Mouse (Mus musculus): ENCODE measurements around the gene Dusp14. TPM values are rescaled to one million over a fixed set of nuclear protein-coding genes. Genes with fewer than 3 reads are reported as not detected.
A peak's percentile ranks its signal among the peaks of the same experiment; 100 is the strongest.

Gene Dusp14
- polyA plus RNA-seq (2015; fragmentation: Nextera tagmentation; extraction: Ambion mirVana): 15.7 and 16.9 TPM in 2 replicates

GRCm38 (mm10) chr11:84069034-84069370, at the start of gene Dusp14:
Gene Dusp14, minus strand, starts transcription at chr11:84069261.
- Histone ChIP-seq H3K4me2 (replicated peaks) (peak within 1 kb of the TSS; percentile 82), H3K9me3 (no peaks in the 10 kb centered on the region), H3K36me3 (no peaks in the 10 kb centered on the region), H3K27me3 (replicated peaks) (no peaks in the 10 kb centered on the region; the same call in 1 of the 2 replicates), H3K27ac (no peak within 1 kb of the TSS), H3K4me1 (replicated peaks) (peaks cover 25% of the 10 kb centered on the region), H3K4me3 (replicated peaks) (peak within 1 kb of the TSS; percentile 61), H3K9ac (peak within 1 kb of the TSS; percentile 61)
- WGBS: 22% methylated on average over 11 of the region's 11 CpGs
- ATAC-seq: no peak

GRCm38 (mm10) chr11:84117431-84117830, 48.4 kb upstream of the Dusp14 start:
- H3K4me2 ChIP-seq (replicated peaks): no peak overlapping the region
- no peak overlapping the region for H3K9ac ChIP-seq
- WGBS: 89% methylated on average over 4 of the region's 4 CpGs
- no peak overlapping the region for H3K27ac ChIP-seq
- no peak overlapping the region for H3K4me3 ChIP-seq (replicated peaks)
- no peaks in the 10 kb centered on the region for H3K9me3 ChIP-seq
- no peaks in the 10 kb centered on the region for H3K4me1 ChIP-seq (replicated peaks)
- no peaks in the 10 kb centered on the region for H3K27me3 ChIP-seq (replicated peaks)
- ATAC-seq: no peak
- H3K36me3 ChIP-seq: peaks cover 22% of the 10 kb centered on the region

GRCm38 (mm10) chr11:84116221-84116620, 47.2 kb upstream of the Dusp14 start:
- Histone ChIP-seq H3K9me3 (no peaks in the 10 kb centered on the region), H3K4me3 (replicated peaks) (no peak overlapping the region), H3K9ac (no peak overlapping the region), H3K27ac (no peak overlapping the region), H3K27me3 (replicated peaks) (no peaks in the 10 kb centered on the region), H3K4me1 (replicated peaks) (no peaks in the 10 kb centered on the region), H3K36me3 (peaks cover 22% of the 10 kb centered on the region), H3K4me2 (replicated peaks) (no peak overlapping the region)
- no peak for ATAC-seq
- WGBS: 68% methylated on average over 2 of the region's 2 CpGs

GRCm38 (mm10) chr11:84115646-84116045, 46.6 kb upstream of the Dusp14 start:
- H3K27ac ChIP-seq: no peak overlapping the region
- no peak for ATAC-seq
- no peaks in the 10 kb centered on the region for H3K4me1 ChIP-seq (replicated peaks)
- H3K4me2 ChIP-seq (replicated peaks): no peak overlapping the region
- H3K36me3 ChIP-seq: peaks cover 19% of the 10 kb centered on the region
- WGBS: 76% methylated on average over 9 of the region's 9 CpGs
- H3K27me3 ChIP-seq (replicated peaks): no peaks in the 10 kb centered on the region
- no peaks in the 10 kb centered on the region for H3K9me3 ChIP-seq
- no peak overlapping the region for H3K4me3 ChIP-seq (replicated peaks)
- H3K9ac ChIP-seq: no peak overlapping the region

- no peaks in the 10 kb centered on the region for H3K9me3 ChIP-seq
- no peak for ATAC-seq
- H3K27me3 ChIP-seq (replicated peaks): no peaks in the 10 kb centered on the region
- H3K27ac ChIP-seq: no peak overlapping the region
- H3K4me2 ChIP-seq (replicated peaks): no peak overlapping the region
- WGBS: 91% methylated on average over 5 of the region's 5 CpGs
- no peak overlapping the region for H3K9ac ChIP-seq
- H3K4me1 ChIP-seq (replicated peaks): no peaks in the 10 kb centered on the region
- H3K4me3 ChIP-seq (replicated peaks): no peak overlapping the region
- H3K36me3 ChIP-seq: peaks cover 12% of the 10 kb centered on the region
Measured at GRCm38 (mm10) chr11:84113623-84114022, 44.6 kb upstream of the Dusp14 start.

- Histone ChIP-seq H3K36me3 (peaks cover 24% of the 10 kb centered on the region), H3K4me3 (replicated peaks) (no peak overlapping the region), H3K27me3 (replicated peaks) (no peaks in the 10 kb centered on the region), H3K9ac (no peak overlapping the region), H3K9me3 (no peaks in the 10 kb centered on the region), H3K27ac (no peak overlapping the region), H3K4me2 (replicated peaks) (no peak overlapping the region), H3K4me1 (replicated peaks) (no peaks in the 10 kb centered on the region)
- ATAC-seq: no peak
- WGBS: 60% methylated on average over 2 of the region's 2 CpGs
Measured at GRCm38 (mm10) chr11:84107137-84107536, 38.1 kb upstream of the Dusp14 start.

GRCm38 (mm10) chr11:84104036-84104435, 35.0 kb upstream of the Dusp14 start:
- no peak overlapping the region for H3K27ac ChIP-seq
- H3K4me3 ChIP-seq (replicated peaks): no peak overlapping the region
- no peak overlapping the region for H3K9ac ChIP-seq
- no peaks in the 10 kb centered on the region for H3K4me1 ChIP-seq (replicated peaks)
- WGBS: 93% methylated on average over 6 of the region's 6 CpGs
- no peaks in the 10 kb centered on the region for H3K9me3 ChIP-seq
- no peak overlapping the region for H3K4me2 ChIP-seq (replicated peaks)
- H3K36me3 ChIP-seq: peaks cover 24% of the 10 kb centered on the region
- no peak for ATAC-seq
- no peaks in the 10 kb centered on the region for H3K27me3 ChIP-seq (replicated peaks)

- Histone ChIP-seq H3K4me2 (replicated peaks) (no peak overlapping the region), H3K4me3 (replicated peaks) (no peak overlapping the region), H3K27me3 (replicated peaks) (no peaks in the 10 kb centered on the region), H3K27ac (no peak overlapping the region), H3K4me1 (replicated peaks) (no peaks in the 10 kb centered on the region), H3K9ac (no peak overlapping the region), H3K36me3 (peaks cover 19% of the 10 kb centered on the region), H3K9me3 (no peaks in the 10 kb centered on the region)
- ATAC-seq: no peak
Measured at GRCm38 (mm10) chr11:84101182-84101581, 32.1 kb upstream of the Dusp14 start.

GRCm38 (mm10) chr11:84097251-84097998, 28.4 kb upstream of the Dusp14 start:
- no peak overlapping the region for H3K4me2 ChIP-seq (replicated peaks)
- no peak overlapping the region for H3K4me3 ChIP-seq (replicated peaks)
- 81% methylated on average over 5 of the region's 5 CpGs for WGBS
- H3K27me3 ChIP-seq (replicated peaks): no peaks in the 10 kb centered on the region
- H3K9ac ChIP-seq: no peak overlapping the region
- H3K36me3 ChIP-seq: peaks cover 7% of the 10 kb centered on the region; the same call in 1 of the 2 replicates
- H3K9me3 ChIP-seq: no peaks in the 10 kb centered on the region
- no peaks in the 10 kb centered on the region for H3K4me1 ChIP-seq (replicated peaks)
- no peak for ATAC-seq
- H3K27ac ChIP-seq: no peak overlapping the region

- Histone ChIP-seq H3K4me1 (replicated peaks) (no peaks in the 10 kb centered on the region), H3K27ac (no peak overlapping the region), H3K4me3 (replicated peaks) (no peak overlapping the region), H3K27me3 (replicated peaks) (no peaks in the 10 kb centered on the region), H3K36me3 (peaks cover 10% of the 10 kb centered on the region; the same call in 1 of the 2 replicates), H3K9me3 (no peaks in the 10 kb centered on the region), H3K4me2 (replicated peaks) (no peak overlapping the region), H3K9ac (no peak overlapping the region)
- no peak for ATAC-seq
- WGBS: 86% methylated on average over 4 of the region's 4 CpGs
Measured at GRCm38 (mm10) chr11:84095084-84095483, 26.0 kb upstream of the Dusp14 start.

GRCm38 (mm10) chr11:84090572-84090971, 21.5 kb upstream of the Dusp14 start:
- Histone ChIP-seq H3K27me3 (replicated peaks) (no peaks in the 10 kb centered on the region), H3K4me3 (replicated peaks) (no peak overlapping the region), H3K4me1 (replicated peaks) (no peaks in the 10 kb centered on the region), H3K4me2 (replicated peaks) (no peak overlapping the region), H3K9ac (no peak overlapping the region), H3K36me3 (peaks cover 7% of the 10 kb centered on the region; the same call in 1 of the 2 replicates), H3K27ac (no peak overlapping the region), H3K9me3 (no peaks in the 10 kb centered on the region)
- ATAC-seq: no peak
- 87% methylated on average over 8 of the region's 8 CpGs for WGBS

GRCm38 (mm10) chr11:84081901-84082300, 12.8 kb upstream of the Dusp14 start:
- no peak overlapping the region for H3K4me2 ChIP-seq (replicated peaks)
- H3K36me3 ChIP-seq: 0 out of 2 replicates have a peak, but pooled peaks cover 3% of the 10 kb centered on the region
- H3K9ac ChIP-seq: no peak overlapping the region
- no peaks in the 10 kb centered on the region for H3K4me1 ChIP-seq (replicated peaks)
- no peak overlapping the region for H3K4me3 ChIP-seq (replicated peaks)
- ATAC-seq: no peak
- whole genome bisulfite sequencing: 97% methylated on average over 5 of the region's 5 CpGs
- H3K9me3 ChIP-seq: no peaks in the 10 kb centered on the region
- no peak overlapping the region for H3K27ac ChIP-seq
- no peaks in the 10 kb centered on the region for H3K27me3 ChIP-seq (replicated peaks)

- 77% methylated on average over 3 of the region's 3 CpGs for WGBS
- Histone ChIP-seq H3K27ac (no peak overlapping the region), H3K4me3 (replicated peaks) (no peak overlapping the region), H3K36me3 (0 out of 2 replicates have a peak, but pooled peaks cover 3% of the 10 kb centered on the region), H3K9me3 (no peaks in the 10 kb centered on the region), H3K4me1 (replicated peaks) (no peaks in the 10 kb centered on the region), H3K4me2 (replicated peaks) (no peak overlapping the region), H3K9ac (no peak overlapping the region), H3K27me3 (replicated peaks) (no peaks in the 10 kb centered on the region)
- ATAC-seq: no peak
Measured at GRCm38 (mm10) chr11:84080327-84080726, 11.3 kb upstream of the Dusp14 start.

Measured in intestine, embryonic 15.5 days (tissue).